7 mouse cellular contexts compared by ENCODE assay signal in genomic region chr11:55461019-55461645, GRCm38 (mm10). TPM values are rescaled to one million over a fixed set of nuclear protein-coding genes. Genes with fewer than 3 reads are reported as not detected.
A peak's percentile ranks its signal among the peaks of the same experiment; 100 is the strongest.
DNase-seq lines count a peak whose midpoint lies in the region; ATAC-seq lines count a peak whose summit lies in the region.

TSS of gene Atox1 (minus strand) at chr11:55461239.

- no peaks in the 10 kb centered on the region for H3K9me3 ChIP-seq in intestine, embryonic 15.5 days
- no peaks in the 10 kb centered on the region for H3K9me3 ChIP-seq in midbrain, embryonic 10.5 days (replicated peaks)

- H3K4me3 ChIP-seq in intestine, embryonic 15.5 days (replicated peaks) = peak within 1 kb of the TSS; percentile 82
- H3K4me3 ChIP-seq in midbrain, embryonic 10.5 days = peak within 1 kb of the TSS; percentile 87

- peak within 1 kb of the TSS; percentile 80 for H3K27ac ChIP-seq in intestine, embryonic 15.5 days
- H3K27ac ChIP-seq in midbrain, embryonic 10.5 days (replicated peaks) = peak within 1 kb of the TSS; percentile 81

- no peaks in the 10 kb centered on the region for H3K27me3 ChIP-seq in intestine, embryonic 15.5 days (replicated peaks)
- H3K27me3 ChIP-seq in midbrain, embryonic 10.5 days (ENCODE audit: low read depth, poor library complexity, severe bottlenecking) = no peaks in the 10 kb centered on the region

- WGBS in intestine, embryonic 15.5 days = under 1% methylated on average over 36 of the region's 36 CpGs
- under 1% methylated on average over 36 of the region's 36 CpGs for WGBS in midbrain, embryonic 10.5 days

- ATAC-seq in intestine, embryonic 15.5 days = peak; percentile 95

- peak within 1 kb of the TSS; percentile 70 for H3K9ac ChIP-seq in intestine, embryonic 15.5 days

- H3K4me1 ChIP-seq in intestine, embryonic 15.5 days (replicated peaks) = peaks cover 17% of the 10 kb centered on the region
- peaks cover 29% of the 10 kb centered on the region for H3K4me1 ChIP-seq in midbrain, embryonic 10.5 days

- H3K36me3 ChIP-seq in intestine, embryonic 15.5 days = no peaks in the 10 kb centered on the region
- peaks cover 5% of the 10 kb centered on the region for H3K36me3 ChIP-seq in midbrain, embryonic 10.5 days

- peak; percentile 97 for DNase-seq in adrenal gland, adult 2 months
- peak; percentile 94 for DNase-seq in embryo, embryonic 11.5 days (ENCODE audit: low read depth, low spot score)
- DNase-seq in gastrocnemius, postnatal 36 days = peak; percentile 91 to 93
- peak; percentile 92 to 96 for DNase-seq in left cerebral cortex, postnatal 25 days (ENCODE audit: low spot score in 2 of 2)
- DNase-seq in midbrain, embryonic 10.5 days (ENCODE audit: low spot score) = peak; percentile 94
- DNase-seq in right cerebral cortex, postnatal 4 days = peak; percentile 85

- H3K4me2 ChIP-seq in intestine, embryonic 15.5 days (replicated peaks) = peak within 1 kb of the TSS; percentile 85

- intact Hi-C loops in gastrocnemius, postnatal 36 days (cut with DNase I) = no loop called here
- intact Hi-C loops in left cerebral cortex, postnatal 25 days (cut with DNase I) = no loop called here

RNA-seq across cellular contexts. Expression of gene Atox1, which starts in this region (rescaled TPM):
- 100 to 1,000 TPM; 226 to 307 TPM for total RNA-seq in adrenal gland, adult 2 months (2021)
- polyA plus RNA-seq in adrenal gland, adult 2 months (2012; rRNA removed) = 679 and 685 TPM in 2 replicates
- 10 to 100 TPM; 50.4 to 56.4 TPM for total RNA-seq in gastrocnemius, postnatal 36 days (2021)
- 370 and 402 TPM in 2 replicates for polyA plus RNA-seq in intestine, embryonic 15.5 days (2015; fragmentation: Nextera tagmentation; extraction: Ambion mirVana)
- total RNA-seq in left cerebral cortex, postnatal 25 days (2021) = 100 to 1,000 TPM in 1 of 2 experiments, 10 to 100 TPM in 1; 98.7 to 111 TPM
- polyA plus RNA-seq in midbrain, embryonic 10.5 days (2016; fragmentation: Nextera tagmentation; extraction: Ambion mirVana) = 229 and 231 TPM in 2 replicates

Comparison
In these comparisons a context has a peak if more than half of its experiments do, and no peak if none do; other contexts are left out.
1. Peak in every context shown above with its lines: DNase-seq, ATAC-seq, H3K4me3 ChIP-seq and H3K27ac ChIP-seq.